Mouse (Mus musculus): Measurements from ENCODE around the gene Ppp1r9a. TPM values are rescaled to one million over a fixed set of nuclear protein-coding genes. Genes with fewer than 3 reads are reported as not detected.

Gene Ppp1r9a
- polyA plus RNA-seq, 2 experiments: 2.6 to 3.0 TPM

GRCm38 (mm10) chr6:5177967-5178891, 275.5 kb downstream of the Ppp1r9a start:
- WGBS (ENCODE audit: insufficient replicate concordance): 66% methylated on average over 19 of the region's 19 CpGs
- TF ChIP-seq CTCF (IDR thresholded peaks at IDR 0.05; ENCODE audit: low read depth) (no peak), EP300 (IDR thresholded peaks at IDR 0.05; ENCODE audit: low read depth) (no peak)
- H3K9ac ChIP-seq (replicated peaks): no peak overlapping the region
- H3K27ac ChIP-seq: no peak overlapping the region
- DNase-seq (ENCODE audit: low read depth in 3 of 3, low spot score in 3 of 3) (no peak), ATAC-seq (ENCODE audit: insufficient read depth) (no peak)
- no peak overlapping the region for H3K4me3 ChIP-seq (ENCODE audit: insufficient read depth in 1 of 2, low read depth in 2 of 2, low read length in 2 of 2)
- H3K36me3 ChIP-seq (replicated peaks; ENCODE audit: control insufficient read depth, insufficient read depth, low read depth): no peaks in the 10 kb centered on the region
- H3K4me2 ChIP-seq (ENCODE audit: low read depth): no peak overlapping the region
- peaks cover 0 to 4% of the 10 kb centered on the region in 2 experiments; a peak in 1 of 4 replicates for H3K4me1 ChIP-seq (replicated peaks; ENCODE audit: control insufficient read depth in 2 of 2, insufficient read depth in 2 of 2, low read length in 1 of 2)
- no peaks in the 10 kb centered on the region; the same call in 1 of the 2 replicates for H3K27me3 ChIP-seq (ENCODE audit: control insufficient read depth, insufficient read depth, low read length)
- H3K9me3 ChIP-seq (ENCODE audit: control insufficient read depth, low read length): no peaks in the 10 kb centered on the region

GRCm38 (mm10) chr6:5179189-5179588, 276.5 kb downstream of the Ppp1r9a start:
- 76% methylated on average over 6 of the region's 6 CpGs for WGBS (ENCODE audit: insufficient replicate concordance)
- no peaks in the 10 kb centered on the region for H3K36me3 ChIP-seq (replicated peaks; ENCODE audit: control insufficient read depth, insufficient read depth, low read depth)

GRCm38 (mm10) chr6:5180645-5181044, 277.9 kb downstream of the Ppp1r9a start:
- no peak overlapping the region for H3K9ac ChIP-seq (replicated peaks)
- no peak for ATAC-seq (ENCODE audit: insufficient read depth)
- WGBS (ENCODE audit: insufficient replicate concordance): 64% methylated on average over 5 of the region's 5 CpGs
- no peaks in the 10 kb centered on the region for H3K9me3 ChIP-seq (ENCODE audit: control insufficient read depth, low read length)
- no peak for DNase-seq (ENCODE audit: low read depth in 3 of 3, low spot score in 3 of 3)
- peaks cover 3 to 9% of the 10 kb centered on the region in 2 experiments for H3K4me1 ChIP-seq (replicated peaks; ENCODE audit: control insufficient read depth in 2 of 2, insufficient read depth in 2 of 2, low read length in 1 of 2)
- TF ChIP-seq CTCF (IDR thresholded peaks at IDR 0.05; ENCODE audit: low read depth) (no peak), EP300 (IDR thresholded peaks at IDR 0.05; ENCODE audit: low read depth) (no peak)
- H3K4me3 ChIP-seq (ENCODE audit: insufficient read depth in 1 of 2, low read depth in 2 of 2, low read length in 2 of 2): no peak overlapping the region
- H3K27ac ChIP-seq: no peak overlapping the region
- no peaks in the 10 kb centered on the region; the same call in 1 of the 2 replicates for H3K27me3 ChIP-seq (ENCODE audit: control insufficient read depth, insufficient read depth, low read length)
- H3K36me3 ChIP-seq (replicated peaks; ENCODE audit: control insufficient read depth, insufficient read depth, low read depth): no peaks in the 10 kb centered on the region
- H3K4me2 ChIP-seq (ENCODE audit: low read depth): no peak overlapping the region

More at GRCm38 (mm10) chr6:5179189-5179588, 276.5 kb downstream of the Ppp1r9a start:
- Histone ChIP-seq H3K27me3 (ENCODE audit: control insufficient read depth, insufficient read depth, low read length) (no peaks in the 10 kb centered on the region; the same call in 1 of the 2 replicates), H3K9me3 (ENCODE audit: control insufficient read depth, low read length) (no peaks in the 10 kb centered on the region), H3K4me3 (ENCODE audit: insufficient read depth in 1 of 2, low read depth in 2 of 2, low read length in 2 of 2) (no peak overlapping the region), H3K4me1 (replicated peaks; ENCODE audit: control insufficient read depth in 2 of 2, insufficient read depth in 2 of 2, low read length in 1 of 2) (peaks cover 0 to 4% of the 10 kb centered on the region in 2 experiments; a peak in 1 of 4 replicates), H3K27ac (no peak overlapping the region), H3K4me2 (ENCODE audit: low read depth) (no peak overlapping the region), H3K9ac (replicated peaks) (no peak overlapping the region)
- no peak for DNase-seq (ENCODE audit: low read depth in 3 of 3, low spot score in 3 of 3)
- TF ChIP-seq CTCF (IDR thresholded peaks at IDR 0.05; ENCODE audit: low read depth) (no peak), EP300 (IDR thresholded peaks at IDR 0.05; ENCODE audit: low read depth) (no peak)
- ATAC-seq (ENCODE audit: insufficient read depth): no peak

- Histone ChIP-seq H3K9me3 (ENCODE audit: control insufficient read depth, low read length) (no peaks in the 10 kb centered on the region), H3K4me2 (ENCODE audit: low read depth) (peak overlapping the region; percentile 36), H3K4me3 (ENCODE audit: insufficient read depth in 1 of 2, low read depth in 2 of 2, low read length in 2 of 2) (no peak overlapping the region), H3K27ac (peak overlapping the region; percentile 50; the same call in 1 of the 2 replicates), H3K27me3 (ENCODE audit: control insufficient read depth, insufficient read depth, low read length) (no peaks in the 10 kb centered on the region), H3K4me1 (replicated peaks; ENCODE audit: control insufficient read depth in 2 of 2, insufficient read depth in 2 of 2, low read length in 1 of 2) (peaks cover 16 to 28% of the 10 kb centered on the region in 2 experiments), H3K36me3 (replicated peaks; ENCODE audit: control insufficient read depth, insufficient read depth, low read depth) (no peaks in the 10 kb centered on the region), H3K9ac (replicated peaks) (no peak overlapping the region)
- TF ChIP-seq EP300 (IDR thresholded peaks at IDR 0.05; ENCODE audit: low read depth) (peak; percentile 86), CTCF (IDR thresholded peaks at IDR 0.05; ENCODE audit: low read depth) (no peak)
- ATAC-seq (ENCODE audit: insufficient read depth): peak; percentile 97
- 55% methylated on average over 7 of the region's 7 CpGs for WGBS (ENCODE audit: insufficient replicate concordance)
- DNase-seq (ENCODE audit: low read depth in 3 of 3, low spot score in 3 of 3): peak; percentile 55 to 60 (median 58)
These were observed 283.7 kb downstream of the Ppp1r9a start for GRCm38 (mm10) chr6:5186229-5186950.
